ENCODE assay signal across 35 mouse cellular contexts in the genomic region with DNA sequence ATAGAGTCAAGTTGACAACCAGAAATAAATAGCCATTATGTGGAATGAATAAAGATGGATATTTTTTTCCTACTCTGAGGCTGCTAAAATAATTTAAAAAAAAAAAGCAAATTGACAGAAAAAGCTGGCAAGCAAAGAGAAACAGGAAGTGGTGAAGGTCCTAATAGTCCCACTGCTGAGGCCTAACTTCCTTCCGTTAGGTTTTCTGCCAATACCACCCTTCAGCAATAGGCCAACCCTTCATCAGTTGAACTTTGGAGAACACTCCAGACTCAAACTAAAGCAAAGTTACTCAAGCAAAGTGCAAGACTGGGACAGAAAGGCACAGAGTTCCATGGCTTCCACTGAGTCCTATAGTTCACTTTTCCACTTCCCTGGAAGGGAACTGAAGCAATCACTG.
"Had no signal": no experiment of that assay in that cellular context is flagged by ENCODE, and none has a peak within 500 bp of the region (broad histone marks: within the 10 kb centered on the region; RNA-seq: fewer than 3 reads in every experiment).

No protein-coding gene starts in this region.

- ATAC-seq: hindbrain, embryonic 16.5 days; hindbrain, postnatal 0 days; inflammation-experienced regulatory T-cells, adult 6 months; intestine, embryonic 15.5 days; intestine, embryonic 16.5 days; intestine, postnatal 0 days had no signal

- H3K4me1 ChIP-seq: heart, embryonic 12.5 days; heart, embryonic 13.5 days; heart, embryonic 15.5 days; hindbrain, embryonic 10.5 days; hindbrain, embryonic 12.5 days; hindbrain, embryonic 13.5 days; hindbrain, embryonic 15.5 days; intestine, embryonic 15.5 days; kidney, embryonic 15.5 days had no signal

- H3K36me3 ChIP-seq: heart, embryonic 12.5 days; heart, embryonic 13.5 days; heart, embryonic 15.5 days; hindbrain, embryonic 10.5 days; hindbrain, embryonic 12.5 days; hindbrain, embryonic 13.5 days; hindbrain, embryonic 15.5 days; intestine, embryonic 15.5 days; kidney, embryonic 15.5 days had no signal

- H3K27me3 ChIP-seq: heart, embryonic 12.5 days; heart, embryonic 13.5 days; heart, embryonic 15.5 days; hindbrain, embryonic 12.5 days; hindbrain, embryonic 13.5 days; hindbrain, embryonic 15.5 days; intestine, embryonic 15.5 days; kidney, embryonic 15.5 days had no signal

- H3K27ac ChIP-seq: heart, embryonic 13.5 days; heart, embryonic 15.5 days; hindbrain, embryonic 10.5 days; hindbrain, embryonic 12.5 days; hindbrain, embryonic 13.5 days; hindbrain, embryonic 14.5 days; hindbrain, embryonic 15.5 days; hindbrain, postnatal 0 days; intestine, embryonic 15.5 days; kidney, embryonic 15.5 days; kidney, postnatal 0 days; layer of hippocampus, adult 2 months; left cerebral cortex, adult 2 months had no signal

- H3K4me3 ChIP-seq: heart, embryonic 12.5 days; heart, embryonic 13.5 days; heart, embryonic 15.5 days; hindbrain, embryonic 10.5 days; hindbrain, embryonic 12.5 days; hindbrain, embryonic 13.5 days; hindbrain, embryonic 15.5 days; intestine, embryonic 15.5 days; kidney, embryonic 15.5 days; layer of hippocampus, adult 2 months; left cerebral cortex, adult 2 months had no signal

- H3K9ac ChIP-seq: heart, embryonic 12.5 days; heart, embryonic 13.5 days; heart, embryonic 15.5 days; hindbrain, embryonic 12.5 days; hindbrain, embryonic 13.5 days; hindbrain, embryonic 14.5 days; hindbrain, embryonic 15.5 days; intestine, embryonic 15.5 days; kidney, embryonic 15.5 days had no signal

- H3K4me2 ChIP-seq: heart, embryonic 11.5 days; heart, embryonic 12.5 days; heart, embryonic 13.5 days; heart, embryonic 15.5 days; hindbrain, embryonic 12.5 days; hindbrain, embryonic 13.5 days; hindbrain, embryonic 14.5 days; hindbrain, embryonic 15.5 days; intestine, embryonic 15.5 days; kidney, embryonic 15.5 days had no signal

- H3K9me3 ChIP-seq: heart, embryonic 12.5 days; heart, embryonic 13.5 days; heart, embryonic 15.5 days; hindbrain, embryonic 10.5 days; hindbrain, embryonic 12.5 days; hindbrain, embryonic 13.5 days; hindbrain, embryonic 15.5 days; intestine, embryonic 15.5 days; kidney, embryonic 15.5 days had no signal

- DNase-seq: heart, postnatal 10 days; heart, postnatal 14 days; heart, postnatal 36 days; heart, postnatal 4 days; kidney, adult 11 months; kidney, adult 18-20 months; kidney, adult 2 months; kidney, adult 8-10 months; kidney, adult 9 months; kidney, postnatal 10 days; kidney, postnatal 14 days; kidney, postnatal 25 days; kidney, postnatal 36 days; kidney, postnatal 4 days; layer of hippocampus, adult 9-11 months; layer of hippocampus, postnatal 36 days had no signal
